Mouse (Mus musculus) limb, embryonic 10.5 days (tissue): ENCODE results near the gene Erc2. TPM values are rescaled to one million over a fixed set of nuclear protein-coding genes. Genes with fewer than 3 reads are reported as not detected.

Experiments used
- DNase-seq: peaks from one replicate; pipeline ENCODE4 v3.0.0-alpha.2; 2017; ENCODE audit warnings: low spot score
- H3K27ac ChIP-seq: fragments of 300-500 bp; sonication (generic); 2 replicates; pipeline ENCODE4 v1.5.1; 2016; ENCODE audit warnings: mild to moderate bottlenecking
- H3K27me3 ChIP-seq: fragments of 300-500 bp; sonication (generic); 2 replicates; pipeline ENCODE4 v1.6.1; 2016; ENCODE audit warnings: low read depth, mild to moderate bottlenecking; ENCODE audit not compliant: poor library complexity, severe bottlenecking
- H3K36me3 ChIP-seq: fragments of 300-500 bp; sonication (generic); 2 replicates; pipeline ENCODE4 v1.6.1; 2016; ENCODE audit warnings: mild to moderate bottlenecking, moderate library complexity
- H3K4me1 ChIP-seq: fragments of 300-500 bp; sonication (generic); 2 replicates; pipeline ENCODE4 v1.6.1; 2016
- H3K4me3 ChIP-seq: fragments of 300-500 bp; sonication (generic); 2 replicates; pipeline ENCODE4 v1.5.1; 2016; ENCODE audit warnings: mild to moderate bottlenecking, moderate library complexity
- H3K9me3 ChIP-seq: fragments of 300-500 bp; sonication (generic); replicated peaks from 2 replicates; pipeline ENCODE4 v1.6.1; 2016; ENCODE audit warnings: mild to moderate bottlenecking
- WGBS: fragments of 180-500 bp; shearing (Covaris S2); methylation state at CpG from one replicate; pipeline ENCODE4 v1.1.7; 2016; 5-methylcytosine and 5-hydroxymethylcytosine counted together
- polyA plus RNA-seq: library from polyadenylated mRNA; unstranded; fragments of >200 nt; fragmentation: Nextera tagmentation; extraction: Ambion mirVana; gene quantifications from 2 replicates; pipeline ENCODE4 v1.2.1, GENCODE M21; 2016

Erc2 gene
- polyA plus RNA-seq, 1 experiment from 2014 or later, result 4.8 TPM

DNA sequence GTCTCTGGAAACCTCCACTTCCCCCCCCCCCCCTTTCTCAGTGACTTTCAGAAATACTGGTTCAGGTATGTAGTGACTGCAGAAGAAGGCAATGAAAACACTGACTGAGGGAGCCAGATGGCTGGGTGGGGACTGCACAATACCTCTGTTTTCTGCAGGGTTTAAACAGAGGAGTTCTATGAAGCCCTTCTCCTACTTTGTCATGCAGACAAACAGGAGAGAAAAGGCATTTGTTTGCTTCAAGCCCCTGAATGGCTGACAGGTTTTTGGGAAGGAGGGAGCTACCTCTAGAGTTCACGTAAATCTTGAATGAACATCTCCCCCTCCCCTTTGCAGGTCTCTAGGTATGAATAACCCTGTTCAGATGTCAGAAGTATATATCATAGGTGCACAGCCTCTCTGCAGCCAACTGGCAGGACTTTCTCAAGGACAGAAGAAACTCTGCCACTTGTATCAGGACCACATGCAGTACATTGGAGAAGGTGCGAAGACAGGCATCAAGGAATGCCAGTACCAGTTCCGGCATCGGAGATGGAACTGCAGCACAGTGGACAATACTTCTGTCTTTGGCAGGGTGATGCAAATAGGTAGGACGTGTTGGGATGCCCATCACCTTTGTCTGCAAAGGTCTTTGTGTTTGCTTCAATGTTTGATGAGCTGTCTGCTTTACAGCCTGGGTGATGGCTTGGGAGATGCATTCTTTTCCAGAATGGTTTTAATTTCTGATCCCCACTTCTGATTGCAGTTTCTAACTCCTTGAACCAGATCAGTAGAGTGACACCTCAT, 890.8 kb downstream of the Erc2 start:
- no peak overlapping the region for H3K27ac ChIP-seq
- H3K4me3 ChIP-seq, result peak overlapping the region; percentile 91
- whole genome bisulfite sequencing, result 83% methylated on average over 5 of the region's 5 CpGs
- peak; percentile 27 for DNase-seq
- H3K9me3 ChIP-seq, result no peaks in the 10 kb centered on the region
- peaks cover 79% of the 10 kb centered on the region for H3K36me3 ChIP-seq
- 0 out of 2 replicates have a peak, but pooled peaks cover 6% of the 10 kb centered on the region for H3K27me3 ChIP-seq
- H3K4me1 ChIP-seq, result peaks cover 64% of the 10 kb centered on the region

DNA sequence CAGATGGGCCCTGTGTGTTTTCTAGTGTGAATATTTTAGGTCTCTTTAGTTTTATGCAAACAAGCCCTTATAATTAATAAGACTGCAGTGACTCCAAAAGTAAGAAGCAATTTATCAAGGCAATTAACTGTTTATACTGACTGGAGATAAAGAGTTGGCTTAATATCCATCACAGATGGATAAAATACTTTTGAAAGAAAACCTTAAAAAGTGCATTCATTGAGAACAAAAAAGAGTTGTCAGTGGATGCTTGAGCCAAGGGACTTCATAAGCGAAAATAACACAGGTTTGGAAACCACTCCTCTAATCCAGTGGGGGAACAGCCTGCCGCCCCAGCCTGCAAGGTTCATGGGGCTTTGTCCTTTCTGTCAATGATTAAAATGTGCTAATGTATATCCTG, 891.9 kb downstream of the Erc2 start:
- Histone ChIP-seq H3K36me3 (peaks cover 82% of the 10 kb centered on the region), H3K9me3 (no peaks in the 10 kb centered on the region), H3K4me3 (0 out of 2 replicates have a peak overlapping the region, but pooled peaks have one; percentile 19), H3K27me3 (no peaks in the 10 kb centered on the region), H3K27ac (no peak overlapping the region), H3K4me1 (peaks cover 53% of the 10 kb centered on the region)
- WGBS, result 66% methylated on average over 2 of the region's 2 CpGs
- peak; percentile 26 for DNase-seq

DNA sequence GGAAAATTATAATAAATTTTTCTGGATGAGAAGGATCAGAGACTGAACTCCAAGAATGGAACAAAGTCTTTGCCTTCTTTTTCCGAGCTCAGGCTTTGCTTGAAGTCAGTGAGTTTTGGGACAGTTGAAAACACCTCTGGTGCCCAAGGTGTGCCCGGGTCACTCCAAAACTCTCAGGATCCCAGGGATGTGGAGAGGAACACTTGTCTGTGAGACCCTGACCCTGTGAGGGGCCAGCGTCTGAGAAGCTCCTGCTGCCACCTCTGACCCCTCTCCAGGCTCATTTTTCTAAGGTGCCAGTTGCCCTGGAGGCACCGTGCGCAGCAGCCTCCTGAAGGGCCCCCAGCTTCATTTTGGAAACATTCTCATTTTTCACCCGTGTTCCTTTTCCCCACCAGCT, 893.1 kb downstream of the Erc2 start:
- no peak overlapping the region for H3K27ac ChIP-seq
- peaks cover 90% of the 10 kb centered on the region for H3K36me3 ChIP-seq
- H3K27me3 ChIP-seq, result no peaks in the 10 kb centered on the region
- no peaks in the 10 kb centered on the region for H3K9me3 ChIP-seq
- peak; percentile 25 for DNase-seq
- H3K4me3 ChIP-seq, result no peak overlapping the region
- peaks cover 48% of the 10 kb centered on the region for H3K4me1 ChIP-seq
- 57% methylated on average over 6 of the region's 6 CpGs for WGBS

DNA sequence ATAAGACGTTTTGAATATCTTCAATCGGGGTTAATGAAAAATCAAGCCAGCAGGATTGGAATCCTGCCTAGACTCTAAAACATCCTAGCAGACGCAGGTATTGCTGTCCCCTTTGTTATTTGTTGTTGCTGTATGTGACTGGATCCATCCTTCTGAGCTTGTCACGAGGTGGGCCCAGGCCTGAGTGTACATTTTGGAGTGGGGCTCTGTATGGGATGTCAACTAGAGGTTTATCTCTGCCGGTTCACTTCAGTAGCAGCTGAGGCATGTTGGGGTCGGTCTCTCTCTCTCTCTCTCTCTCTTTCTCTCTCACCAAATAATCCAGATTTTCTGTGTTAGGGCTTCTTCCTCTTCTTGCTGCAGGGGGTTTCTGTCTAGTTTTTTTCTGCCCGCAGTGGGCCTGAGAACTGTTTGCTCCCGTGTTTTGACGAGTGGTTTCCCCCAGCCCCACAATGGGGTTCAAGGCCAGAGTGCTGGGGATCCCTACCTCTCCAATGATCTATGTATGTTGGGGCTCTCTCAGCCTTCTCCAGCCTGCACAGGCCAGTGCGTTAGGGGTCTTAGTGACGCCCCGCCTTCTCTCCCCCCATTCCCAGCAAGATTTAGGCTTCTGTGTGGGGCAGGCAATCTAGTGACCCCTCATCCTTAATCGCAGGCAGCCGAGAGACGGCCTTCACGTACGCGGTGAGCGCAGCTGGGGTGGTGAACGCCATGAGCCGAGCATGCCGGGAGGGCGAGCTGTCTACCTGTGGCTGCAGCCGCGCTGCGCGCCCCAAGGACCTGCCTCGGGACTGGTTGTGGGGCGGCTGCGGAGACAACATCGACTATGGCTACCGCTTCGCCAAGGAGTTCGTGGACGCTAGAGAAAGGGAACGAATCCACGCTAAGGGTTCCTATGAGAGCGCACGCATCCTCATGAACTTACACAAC, 895.7 kb downstream of the Erc2 start:
- Histone ChIP-seq H3K4me1 (peaks cover 24% of the 10 kb centered on the region), H3K4me3 (no peak overlapping the region)
- peak; percentile 17 for DNase-seq

DNA sequence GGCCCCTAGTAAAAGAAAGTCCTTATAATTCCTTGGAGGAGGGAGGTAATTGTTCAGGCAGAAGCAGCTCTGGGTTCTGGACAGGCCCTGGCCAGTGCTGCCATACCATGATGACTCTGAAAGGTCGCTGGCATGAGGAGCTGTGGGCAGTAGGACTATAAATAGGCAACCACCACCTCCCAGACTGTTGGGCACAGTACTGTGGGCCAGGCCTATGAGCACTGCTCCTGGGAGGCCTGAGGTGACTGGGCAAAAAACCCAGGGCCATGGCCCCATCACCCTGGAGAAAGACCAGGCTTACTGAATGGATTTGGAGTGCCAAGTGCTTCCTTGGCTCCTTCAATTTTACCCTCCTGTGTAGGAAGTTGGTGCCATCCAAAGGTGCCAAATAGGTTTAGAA, 898.9 kb downstream of the Erc2 start:
- H3K4me1 ChIP-seq, result peaks cover 6% of the 10 kb centered on the region
- no peaks in the 10 kb centered on the region for H3K9me3 ChIP-seq
- peaks cover 97% of the 10 kb centered on the region for H3K36me3 ChIP-seq
- no peak for DNase-seq
- H3K4me3 ChIP-seq, result no peak overlapping the region
- no peak overlapping the region for H3K27ac ChIP-seq
- H3K27me3 ChIP-seq, result no peaks in the 10 kb centered on the region
- WGBS, result 92% methylated on average over 1 of the region's 1 CpGs

More for the DNA sequence above, 895.7 kb downstream of the Erc2 start:
- Histone ChIP-seq H3K9me3 (no peaks in the 10 kb centered on the region), H3K36me3 (peaks cover 100% of the 10 kb centered on the region), H3K27ac (no peak overlapping the region), H3K27me3 (no peaks in the 10 kb centered on the region)
- WGBS, result 79% methylated on average over 39 of the region's 39 CpGs

DNA sequence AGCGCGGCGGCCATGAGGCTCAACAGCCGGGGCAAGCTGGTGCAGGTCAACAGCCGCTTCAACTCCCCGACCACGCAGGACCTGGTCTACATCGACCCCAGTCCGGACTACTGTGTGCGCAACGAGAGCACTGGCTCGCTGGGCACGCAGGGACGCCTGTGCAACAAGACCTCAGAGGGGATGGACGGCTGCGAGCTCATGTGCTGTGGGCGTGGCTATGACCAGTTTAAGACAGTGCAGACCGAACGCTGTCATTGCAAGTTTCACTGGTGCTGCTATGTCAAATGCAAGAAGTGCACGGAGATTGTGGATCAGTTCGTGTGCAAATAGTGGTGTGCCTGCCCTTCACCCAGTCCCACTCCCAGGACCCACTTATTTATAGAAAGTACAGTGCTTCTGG, 900.4 kb downstream of the Erc2 start:
- H3K27me3 ChIP-seq, result no peaks in the 10 kb centered on the region
- H3K9me3 ChIP-seq, result no peaks in the 10 kb centered on the region
- H3K4me3 ChIP-seq, result no peak overlapping the region
- WGBS, result 82% methylated on average over 21 of the region's 21 CpGs
- H3K36me3 ChIP-seq, result peaks cover 89% of the 10 kb centered on the region
- peaks cover 14% of the 10 kb centered on the region for H3K4me1 ChIP-seq
- DNase-seq, result no peak
- H3K27ac ChIP-seq, result no peak overlapping the region

DNA sequence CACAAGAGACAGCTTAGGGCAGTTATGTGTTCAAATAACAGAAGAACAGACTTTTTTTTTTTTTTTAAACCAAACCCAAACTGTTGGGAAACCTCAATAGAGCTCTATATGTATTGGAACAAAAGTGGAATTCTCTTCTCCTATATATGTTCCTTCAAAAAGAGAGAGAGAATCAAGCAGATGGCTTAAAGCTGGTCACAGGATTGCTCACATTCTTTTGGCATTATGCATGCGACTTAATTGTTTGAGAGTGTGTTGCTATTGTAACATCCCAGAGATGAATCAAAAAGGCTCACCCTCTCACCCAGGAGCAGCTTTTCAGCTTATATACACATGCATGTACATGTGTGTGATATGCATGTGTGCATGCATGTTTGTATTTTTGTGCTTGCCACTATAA, 903.3 kb downstream of the Erc2 start:
- H3K27ac ChIP-seq, result no peak overlapping the region
- no peaks in the 10 kb centered on the region for H3K27me3 ChIP-seq
- no peak overlapping the region for H3K4me3 ChIP-seq
- H3K36me3 ChIP-seq, result peaks cover 69% of the 10 kb centered on the region
- WGBS, result 86% methylated on average over 1 of the region's 1 CpGs
- DNase-seq, result no peak
- H3K9me3 ChIP-seq, result no peaks in the 10 kb centered on the region
- peaks cover 33% of the 10 kb centered on the region for H3K4me1 ChIP-seq

Other genes starting within 250 kb of the Erc2 start
- 11.9 and 15.3 TPM in 2 replicates for gene Fam208a, start 193.6 kb upstream of the Erc2 start, polyA plus RNA-seq
- 14.1 and 17.2 TPM in 2 replicates for gene Ccdc66, start 114.0 kb upstream of the Erc2 start, polyA plus RNA-seq